Mouse (Mus musculus): Measurements from ENCODE around the gene Tdp2.

- TF ChIP-seq POLR2A (IDR thresholded peaks at IDR 0.05; ENCODE audit: low read depth, low read length) (no peak), CTCF (conservative IDR thresholded peaks at IDR 0.05; ENCODE audit: insufficient read depth, insufficient read length, low read depth, low read length) (no peak)
Measured at GRCm38 (mm10) chr13:24880208-24880607, 48.7 kb downstream of the Tdp2 start.
